Mouse (Mus musculus): Measurements from ENCODE around the gene Krt20.

Gene Krt20

DNA sequence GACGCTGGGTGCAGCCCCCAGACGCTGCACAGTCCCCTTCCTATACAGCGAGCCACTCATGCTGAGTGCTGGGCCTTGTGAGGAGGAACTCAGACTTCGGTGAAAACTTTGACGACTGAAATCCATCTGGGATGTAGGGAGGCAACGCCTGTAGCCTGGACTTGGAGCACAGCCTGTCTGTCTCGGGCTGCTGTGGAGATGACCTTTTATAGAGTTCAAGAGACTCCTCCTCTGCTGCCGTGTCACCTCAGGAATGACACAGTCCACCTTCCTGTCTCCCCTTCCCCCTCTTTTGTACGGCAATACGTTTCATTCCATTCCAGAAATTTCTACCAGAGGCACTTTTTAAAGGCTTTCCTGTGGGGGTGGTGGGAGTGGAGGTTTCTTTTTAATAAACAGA lies at the start of gene Krt20:
Gene Krt20, minus strand, starts transcription at position 179 of the 400 bp plus-strand sequence.
- no peak for DNase-seq (ENCODE audit: extremely low spot score, low read depth, low spot score)

DNA sequence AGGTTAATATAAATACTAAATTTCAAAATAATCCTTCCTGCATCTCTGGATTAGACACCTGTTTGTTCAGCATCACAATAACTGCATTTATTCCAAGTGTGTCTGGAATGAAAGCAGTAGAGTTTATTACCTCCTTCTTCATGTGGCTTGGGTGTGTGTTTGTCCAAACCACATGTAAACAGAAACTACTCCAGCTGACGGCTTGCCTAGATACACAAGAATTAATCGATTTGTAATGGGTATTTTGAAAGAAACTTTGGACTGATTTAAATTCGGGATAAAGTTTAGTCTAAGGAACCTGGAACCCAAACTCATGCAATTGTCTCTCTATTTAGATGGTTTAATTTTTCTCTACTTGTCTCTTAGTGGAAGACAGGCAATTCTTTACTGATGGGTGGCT lies 37.0 kb upstream of the Krt20 start:
- no peak for DNase-seq (ENCODE audit: extremely low spot score, low read depth, low spot score)

DNA sequence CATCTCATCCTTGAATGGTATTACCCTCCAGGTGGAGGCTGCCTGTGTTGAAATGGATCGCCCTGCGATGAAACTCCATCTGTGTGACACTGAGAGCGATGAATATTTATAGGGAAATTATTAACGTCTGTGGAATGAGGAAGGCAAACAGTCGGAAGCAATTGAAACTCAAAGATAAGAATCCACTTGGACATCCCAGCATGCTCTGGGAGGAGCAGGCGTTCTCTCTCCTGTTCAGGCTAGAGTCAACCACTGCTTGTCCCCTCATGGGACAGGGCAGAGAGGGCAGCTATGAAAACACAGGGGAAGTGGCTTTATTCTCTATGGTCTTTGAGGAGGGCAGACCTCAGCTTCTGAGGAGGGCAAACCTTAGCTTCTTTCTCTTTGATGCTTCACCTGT lies 35.5 kb upstream of the Krt20 start:
- DNase-seq (ENCODE audit: extremely low spot score, low read depth, low spot score), result no peak

DNA sequence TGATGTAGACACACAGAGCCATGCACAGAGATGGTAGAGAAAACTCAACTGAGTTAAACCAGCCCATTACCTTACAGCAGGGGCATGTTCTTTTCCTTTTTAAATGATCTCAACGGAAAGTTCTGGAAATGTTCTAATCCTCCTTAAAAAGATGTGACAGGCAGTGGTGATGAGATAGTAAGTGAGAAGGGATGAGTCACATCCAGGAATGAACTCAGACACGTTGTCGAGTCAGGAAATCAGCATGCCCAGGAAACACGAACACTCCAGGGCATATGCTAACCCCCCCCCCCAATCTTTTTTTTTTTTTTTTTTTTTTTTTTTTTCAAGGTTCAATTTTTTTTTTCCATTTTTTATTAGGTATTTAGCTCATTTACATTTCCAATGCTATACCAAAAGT lies 34.5 kb upstream of the Krt20 start:
- DNase-seq (ENCODE audit: extremely low spot score, low read depth, low spot score), result no peak

DNA sequence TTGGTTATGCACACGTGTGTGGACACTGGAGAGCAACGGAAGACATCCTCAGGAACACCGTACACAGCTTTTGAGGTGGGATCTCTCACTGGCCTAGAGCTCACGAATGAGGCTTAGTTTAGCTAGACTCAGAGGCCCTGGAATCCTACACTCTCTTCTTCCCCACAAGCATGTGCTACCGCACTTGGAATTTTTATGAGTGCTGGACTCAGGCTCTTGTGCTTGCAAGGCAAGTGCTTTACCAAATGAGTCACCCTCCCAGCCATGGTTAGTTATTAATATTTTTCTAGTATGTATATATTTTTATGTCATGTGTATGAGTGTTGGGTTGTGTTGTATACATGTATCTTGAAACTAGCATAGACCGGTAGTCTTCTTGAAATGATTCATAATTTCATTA lies 34.0 kb upstream of the Krt20 start:
- no peak for DNase-seq (ENCODE audit: extremely low spot score, low read depth, low spot score)

DNA sequence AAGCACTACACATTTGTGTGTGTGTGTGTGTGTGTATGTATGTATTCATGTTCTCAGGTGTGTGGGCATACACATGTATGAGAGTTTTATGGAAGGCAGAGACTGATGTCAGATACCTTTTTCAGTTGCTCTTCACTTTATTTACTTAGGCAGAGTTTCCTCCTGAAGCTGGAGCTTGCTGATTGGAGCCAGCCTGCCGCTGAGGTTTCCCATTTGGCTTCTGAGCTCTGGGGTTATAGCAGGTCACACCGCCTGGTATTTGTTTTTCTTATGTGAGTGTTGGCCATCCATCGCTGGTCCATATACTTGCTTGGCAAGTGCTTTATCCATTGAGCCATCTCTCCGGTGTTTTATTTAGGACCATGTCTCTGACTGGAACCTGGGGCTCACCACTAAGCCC lies 31.3 kb upstream of the Krt20 start:
- no peak for DNase-seq (ENCODE audit: extremely low spot score, low read depth, low spot score)

DNA sequence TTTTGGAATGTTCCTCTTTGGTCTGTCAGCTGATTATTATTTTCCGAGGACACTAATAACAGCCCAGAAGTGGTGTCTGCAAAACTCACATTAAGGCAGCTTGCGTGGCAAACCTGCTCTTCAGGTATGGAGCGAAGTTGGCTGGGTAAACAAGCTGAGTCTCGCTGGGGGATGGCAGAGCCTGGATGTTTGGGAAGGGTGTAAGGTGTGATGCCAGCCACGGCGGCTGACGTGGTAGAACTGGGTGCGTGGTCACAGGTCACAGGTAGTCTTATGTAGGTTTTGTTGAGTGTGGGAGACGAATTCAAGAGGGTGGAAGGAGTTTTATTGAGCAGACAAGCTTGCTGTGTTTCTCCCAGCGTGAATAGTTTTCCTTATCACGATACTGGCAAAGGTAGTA lies 30.6 kb upstream of the Krt20 start:
- no peak for DNase-seq (ENCODE audit: extremely low spot score, low read depth, low spot score)

DNA sequence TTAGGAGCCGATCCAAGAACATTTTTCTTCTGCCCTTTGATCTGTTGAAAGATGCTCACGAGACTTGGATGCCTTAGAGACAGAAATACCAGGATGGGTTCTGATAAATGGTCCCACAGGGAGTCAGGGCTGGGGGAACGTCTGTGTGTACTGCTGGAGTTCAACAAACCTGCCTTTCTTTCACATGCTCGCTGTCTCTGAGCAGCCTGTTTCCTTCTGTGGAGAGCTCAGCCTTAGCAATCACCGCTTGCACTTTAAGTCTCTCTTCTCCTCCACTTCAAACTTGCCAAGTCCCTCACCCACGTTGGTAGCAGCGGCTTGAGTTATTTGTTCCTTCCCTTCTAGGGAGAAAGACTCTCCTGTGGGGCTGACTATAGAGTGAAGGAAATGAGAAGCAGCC lies 28.4 kb upstream of the Krt20 start:
- no peak for DNase-seq (ENCODE audit: extremely low spot score, low read depth, low spot score)

DNA sequence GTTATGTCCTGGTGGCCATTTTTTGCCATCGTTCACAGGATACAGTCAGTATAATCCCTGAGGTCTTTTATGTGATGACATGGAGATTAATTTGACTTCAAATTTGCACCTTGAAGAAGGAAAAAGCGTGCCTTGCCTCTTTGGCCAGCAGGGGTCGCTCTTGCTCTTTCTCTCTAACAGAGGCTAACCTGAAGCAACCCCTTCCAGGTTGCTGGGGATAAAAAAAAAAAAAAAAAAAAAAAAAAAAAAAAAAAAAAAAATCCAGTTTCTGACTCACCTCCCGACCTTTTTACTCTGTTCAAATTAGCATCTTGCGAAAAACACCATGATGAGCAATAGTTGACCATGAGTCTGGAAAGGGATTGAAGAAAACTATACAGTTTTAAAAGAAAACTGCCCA lies 26.9 kb upstream of the Krt20 start:
- DNase-seq (ENCODE audit: extremely low spot score, low read depth, low spot score), result peak; percentile 62

DNA sequence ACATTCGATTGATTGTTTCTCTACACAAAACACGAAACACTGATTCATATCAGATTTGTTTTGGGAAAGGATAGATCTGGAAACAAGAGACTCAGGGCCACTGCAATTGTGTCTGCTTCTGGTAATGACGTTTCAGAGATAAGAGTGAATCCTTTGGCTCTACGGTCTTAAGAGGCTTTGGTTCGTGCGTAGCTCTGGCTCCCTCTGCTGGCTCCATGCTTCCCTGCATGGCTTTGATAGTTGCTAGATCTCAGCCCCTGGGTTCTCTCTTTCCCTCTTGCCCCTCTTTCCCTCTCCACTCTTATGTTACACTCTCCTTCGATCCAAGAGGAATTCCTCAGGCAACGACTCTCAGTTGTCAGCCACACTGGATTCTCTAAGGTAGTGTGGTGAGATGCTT lies 25.2 kb upstream of the Krt20 start:
- DNase-seq (ENCODE audit: extremely low spot score, low read depth, low spot score), result peak; percentile 14

DNA sequence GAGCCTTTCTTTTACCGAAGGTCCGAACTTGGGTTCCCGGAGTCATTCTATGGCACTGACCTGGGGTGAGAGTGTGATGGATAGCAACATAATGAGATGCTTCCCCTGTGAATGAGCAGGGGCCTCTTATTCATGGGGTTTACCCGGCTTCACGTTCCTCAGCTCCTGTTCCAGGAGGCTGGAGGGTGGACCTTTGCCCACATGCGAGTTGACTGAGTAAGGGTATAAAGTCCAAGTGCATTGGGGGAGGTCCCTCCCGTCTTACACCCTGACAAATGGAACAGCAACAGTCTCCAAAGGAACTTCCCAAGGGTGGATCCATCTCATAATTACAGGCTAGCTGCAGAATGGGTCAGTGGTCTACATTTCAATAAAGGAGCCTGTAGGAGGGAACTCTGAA lies 23.8 kb upstream of the Krt20 start:
- no peak for DNase-seq (ENCODE audit: extremely low spot score, low read depth, low spot score)

DNA sequence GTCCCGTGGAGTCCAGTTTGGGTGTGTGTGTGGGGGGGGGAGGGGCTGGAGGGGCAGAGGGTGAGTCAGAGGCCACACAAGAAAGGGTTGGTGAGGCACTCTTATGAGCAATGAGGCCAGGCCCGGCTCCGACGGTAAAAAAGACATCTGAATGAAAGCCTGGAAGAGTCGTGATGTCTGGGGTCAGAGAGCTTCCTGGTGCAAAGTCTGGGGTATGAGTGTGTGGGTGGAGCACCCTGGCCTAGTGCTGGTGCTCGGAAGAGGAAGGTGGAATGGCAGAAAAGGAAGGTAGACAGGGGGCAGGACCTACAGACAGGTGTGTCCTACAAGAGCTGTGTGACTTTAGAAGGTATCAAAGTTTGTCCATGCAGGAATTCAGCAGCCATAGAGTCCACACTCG lies 20.9 kb upstream of the Krt20 start:
- DNase-seq (ENCODE audit: extremely low spot score, low read depth, low spot score), result no peak

DNA sequence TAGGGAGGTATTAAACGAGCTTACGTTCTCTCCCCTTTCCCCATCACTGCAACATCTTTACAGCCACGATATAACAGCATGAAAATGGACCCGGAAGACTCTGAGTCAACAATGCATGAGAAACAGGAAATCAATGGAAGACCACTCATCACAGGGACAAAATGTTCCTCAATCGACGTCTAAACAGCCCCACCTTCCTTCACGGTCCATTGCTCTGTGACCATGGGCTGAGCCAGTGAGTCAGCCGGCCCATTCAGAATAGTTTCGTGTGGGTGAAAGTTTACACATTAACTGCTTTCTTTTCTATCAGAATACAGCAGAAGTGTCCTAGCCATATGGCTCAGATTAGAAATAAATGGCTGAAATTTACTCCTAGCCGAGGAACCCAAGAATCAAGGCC lies 16.8 kb upstream of the Krt20 start:
- no peak for DNase-seq (ENCODE audit: extremely low spot score, low read depth, low spot score)

DNA sequence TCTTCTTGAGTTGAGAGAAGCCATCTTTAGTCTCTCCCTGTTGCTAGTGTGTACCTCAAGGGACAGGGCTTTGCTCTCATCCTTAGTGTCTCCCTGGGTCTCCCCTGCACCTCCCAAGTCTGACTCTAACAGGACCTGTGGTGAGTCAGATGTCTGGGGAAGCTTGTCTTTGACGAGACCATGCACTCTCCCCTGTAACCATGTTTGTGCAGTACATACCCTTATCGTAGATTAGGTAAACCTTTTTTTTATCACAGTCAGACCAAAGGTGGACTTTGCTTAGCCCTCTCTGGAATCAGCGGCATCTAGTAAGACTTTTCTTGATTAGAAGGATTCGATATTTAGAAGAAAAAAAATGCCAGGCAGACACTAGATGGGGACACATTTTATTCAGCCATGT lies 16.1 kb upstream of the Krt20 start:
- no peak for DNase-seq (ENCODE audit: extremely low spot score, low read depth, low spot score)

DNA sequence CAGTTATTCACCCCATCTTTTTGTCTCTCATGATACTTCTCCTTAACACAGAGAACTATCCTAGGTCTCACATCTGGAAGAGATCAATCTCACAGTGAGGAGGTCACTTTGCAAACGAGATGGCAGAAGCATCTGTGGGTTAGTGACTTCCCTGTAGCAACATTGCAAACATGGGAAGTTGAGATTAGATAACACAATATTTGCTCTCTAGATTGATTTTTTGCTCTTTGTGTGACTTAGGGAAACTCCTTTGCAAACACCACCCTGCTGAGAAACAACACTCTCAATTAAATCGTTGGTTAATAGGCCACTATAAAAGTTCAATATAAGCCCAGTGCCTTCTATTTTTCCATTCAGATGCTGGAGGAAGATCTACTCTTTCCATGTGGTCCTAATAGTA lies 10.8 kb upstream of the Krt20 start:
- no peak for DNase-seq (ENCODE audit: extremely low spot score, low read depth, low spot score)

DNA sequence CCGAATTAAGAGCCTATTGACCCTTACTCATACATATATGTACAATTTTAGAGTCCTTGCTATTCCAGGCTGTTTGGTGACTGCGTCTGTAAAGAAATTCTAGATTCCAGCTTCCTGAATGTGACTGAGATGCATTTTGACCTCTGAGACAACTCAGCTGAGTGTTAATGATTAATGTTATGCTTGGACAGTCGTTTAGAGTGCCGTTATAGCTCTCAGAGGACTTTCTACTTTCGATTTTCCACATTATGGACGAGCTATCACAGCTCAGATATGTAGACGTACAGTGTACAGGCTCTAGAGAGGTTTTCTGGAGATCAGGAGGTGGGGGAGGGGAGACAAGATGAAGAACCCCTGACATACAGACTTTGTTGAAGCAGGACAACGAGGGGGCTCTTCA lies 3.3 kb upstream of the Krt20 start:
- no peak for DNase-seq (ENCODE audit: extremely low spot score, low read depth, low spot score)

DNA sequence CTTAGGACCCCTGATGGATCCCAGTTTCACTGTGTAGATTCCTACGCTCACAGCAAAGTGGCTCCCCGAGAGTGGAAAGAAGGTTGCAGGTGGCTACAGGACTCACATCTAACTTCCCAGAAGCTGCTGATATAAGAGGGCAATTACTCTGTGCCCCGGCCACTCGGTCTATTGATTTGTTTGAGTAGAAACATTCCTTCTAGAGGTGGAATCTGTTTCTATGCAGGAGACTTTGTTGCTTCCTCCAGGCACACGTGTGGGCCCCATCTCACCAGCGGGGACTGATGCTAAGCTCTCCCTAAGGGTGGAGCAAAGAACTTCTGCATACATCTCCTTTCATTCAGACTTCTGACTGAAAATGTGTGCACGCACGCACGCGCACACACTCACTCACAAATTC lies 1.5 kb upstream of the Krt20 start:
- DNase-seq (ENCODE audit: extremely low spot score, low read depth, low spot score), result no peak

DNA sequence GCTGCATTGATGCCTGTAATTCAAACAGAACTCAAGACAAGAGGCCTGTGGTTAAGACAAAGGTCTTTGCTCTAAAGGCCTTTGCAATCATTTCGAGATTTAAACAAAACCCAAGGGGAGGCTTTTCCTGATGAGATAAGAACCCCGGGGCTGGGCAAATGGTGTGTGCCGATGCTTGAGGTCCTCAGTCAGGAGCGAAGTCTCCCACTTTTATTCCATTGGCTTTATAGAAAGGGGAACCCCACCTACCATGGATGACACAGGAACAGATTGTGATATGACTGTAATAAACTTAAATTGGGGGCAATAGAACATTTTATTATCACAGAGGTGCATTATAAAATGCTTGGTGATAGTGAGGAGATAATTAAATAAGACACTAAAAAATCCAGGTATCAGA lies 1.3 kb downstream of the Krt20 start:
- DNase-seq (ENCODE audit: extremely low spot score, low read depth, low spot score), result no peak

DNA sequence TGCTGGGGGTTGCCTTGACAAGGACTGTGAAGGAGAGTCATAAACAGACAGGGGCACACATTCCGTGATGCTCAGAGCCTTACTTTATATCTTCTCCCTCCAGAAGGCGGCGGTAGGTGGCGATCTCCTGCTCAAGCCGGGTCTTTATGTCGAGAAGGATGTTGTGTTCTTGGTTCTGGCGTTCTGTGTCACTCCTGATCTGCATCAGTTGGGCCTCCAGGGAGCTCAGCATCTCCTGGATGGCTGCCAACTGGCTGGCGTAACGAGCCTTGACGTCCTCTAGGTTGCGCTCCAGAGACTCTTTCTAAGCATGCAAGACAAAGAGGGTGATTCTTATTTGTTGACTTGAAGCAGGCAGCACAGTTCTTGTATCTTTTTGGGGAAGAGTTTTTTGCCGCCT lies 7.3 kb downstream of the Krt20 start:
- no peak for DNase-seq (ENCODE audit: extremely low spot score, low read depth, low spot score)

DNA sequence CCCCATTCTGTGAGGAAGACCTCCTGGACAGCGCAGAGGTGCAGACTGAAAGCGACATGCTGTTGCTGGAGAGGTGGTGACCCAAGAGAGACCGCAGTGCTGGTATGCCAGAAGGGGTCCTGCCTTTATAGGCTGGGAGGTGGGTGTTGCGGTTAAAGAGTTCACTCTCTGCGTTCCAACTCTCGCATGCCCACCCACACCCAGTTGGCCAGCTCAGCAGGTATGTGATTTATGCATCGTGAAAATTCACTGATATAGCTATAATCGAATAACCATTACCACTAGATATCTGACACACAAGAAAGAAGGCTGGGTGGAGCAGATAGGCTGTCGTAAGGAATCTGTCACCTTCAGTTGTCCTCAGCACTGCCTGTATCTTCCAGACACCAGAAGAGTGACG lies 15.8 kb downstream of the Krt20 start, which contains the start of gene Krt12:
Gene Krt12, minus strand, starts transcription at position 101 of the 400 bp plus-strand sequence.
- no peak for DNase-seq (ENCODE audit: extremely low spot score, low read depth, low spot score)

DNA sequence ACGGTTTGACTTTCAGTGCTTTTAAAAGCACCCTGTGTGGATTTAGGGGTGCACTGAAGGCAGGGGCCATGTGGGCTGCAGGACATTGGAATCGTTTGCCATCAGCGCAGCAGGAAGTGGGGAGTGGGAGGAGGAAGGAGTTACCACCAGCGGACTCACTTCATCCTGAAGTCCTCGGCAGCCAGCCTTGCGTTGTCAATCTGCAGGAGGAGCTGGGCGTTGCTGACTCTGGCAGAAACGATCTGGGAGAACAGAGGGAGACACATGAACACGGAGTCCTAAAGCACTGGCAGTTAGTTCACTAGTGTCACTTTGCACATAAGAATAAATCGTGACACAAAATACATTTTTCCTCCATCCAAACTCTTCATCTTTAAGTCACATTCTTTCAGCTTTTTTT lies 17.4 kb downstream of the Krt20 start:
- no peak for DNase-seq (ENCODE audit: extremely low spot score, low read depth, low spot score)

DNA sequence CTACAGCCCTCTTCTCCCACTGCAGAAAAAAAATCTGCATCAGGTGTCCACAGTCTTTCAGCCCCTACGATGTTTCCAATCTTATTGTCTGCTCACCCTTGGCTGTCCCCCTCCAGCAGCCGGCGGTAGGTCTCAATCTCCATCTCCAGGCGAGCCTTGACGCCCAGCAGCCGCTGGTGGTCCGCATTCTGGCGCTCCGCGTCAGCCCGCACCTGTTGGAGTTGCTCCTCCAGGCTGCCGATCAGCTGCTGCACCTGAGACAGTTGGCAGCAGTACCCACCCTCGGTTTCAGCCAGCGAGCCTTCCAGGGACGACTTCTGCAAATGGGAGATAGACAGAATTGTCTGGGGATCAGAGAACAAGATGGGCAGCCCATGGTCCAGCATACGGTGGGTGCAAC lies 20.1 kb downstream of the Krt20 start:
- DNase-seq (ENCODE audit: extremely low spot score, low read depth, low spot score), result no peak

DNA sequence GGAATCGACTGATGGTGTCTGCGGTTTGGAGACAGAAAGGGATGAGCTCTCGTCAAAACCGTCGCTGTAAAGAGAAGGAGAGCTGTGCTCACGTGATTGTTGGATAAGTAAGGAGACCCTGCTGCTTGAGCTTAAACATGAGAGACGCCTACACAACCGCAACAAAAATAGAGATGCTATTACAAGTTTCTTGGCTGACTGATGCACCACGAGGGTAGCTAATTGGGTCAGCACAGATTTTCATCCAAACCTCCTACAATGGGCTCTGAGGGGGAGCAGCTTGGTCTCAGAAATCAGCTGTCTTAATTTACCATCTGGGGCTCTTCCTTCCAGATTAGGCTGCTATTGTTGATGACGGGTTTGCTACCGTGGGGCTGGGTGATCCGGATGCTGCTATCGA lies 21.0 kb downstream of the Krt20 start:
- no peak for DNase-seq (ENCODE audit: extremely low spot score, low read depth, low spot score)
